Mouse (Mus musculus): ENCODE results near the gene B4galt5.

DNA sequence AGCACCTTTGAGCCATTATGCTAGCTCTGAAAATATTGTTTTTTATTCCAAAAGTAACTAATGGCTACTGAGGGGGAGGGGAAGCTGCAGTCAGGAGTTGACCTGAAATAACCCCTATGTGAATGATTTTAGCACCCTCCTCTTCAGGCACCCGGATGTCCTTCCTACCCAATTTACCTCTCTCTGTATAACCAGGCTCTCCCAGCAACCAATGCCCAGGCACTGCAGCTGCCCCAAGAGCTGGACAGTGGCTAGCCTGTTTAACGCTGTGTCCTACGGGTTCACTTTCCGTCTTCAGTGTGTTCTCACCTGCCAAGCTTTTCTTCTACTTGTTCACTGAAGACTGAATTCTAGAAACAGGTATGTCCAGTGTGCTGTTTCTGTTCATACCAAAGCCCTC lies 14.7 kb downstream of the B4galt5 start:
- TF ChIP-seq CTCF (IDR thresholded peaks at IDR 0.05; ENCODE audit: low read depth) (no peak), EP300 (IDR thresholded peaks at IDR 0.05; ENCODE audit: low read depth) (no peak)

Measured in liver, postnatal 0 days (tissue).